Mouse (Mus musculus): ENCODE measurements around the gene Olfr1298.

Gene Olfr1298

DNA sequence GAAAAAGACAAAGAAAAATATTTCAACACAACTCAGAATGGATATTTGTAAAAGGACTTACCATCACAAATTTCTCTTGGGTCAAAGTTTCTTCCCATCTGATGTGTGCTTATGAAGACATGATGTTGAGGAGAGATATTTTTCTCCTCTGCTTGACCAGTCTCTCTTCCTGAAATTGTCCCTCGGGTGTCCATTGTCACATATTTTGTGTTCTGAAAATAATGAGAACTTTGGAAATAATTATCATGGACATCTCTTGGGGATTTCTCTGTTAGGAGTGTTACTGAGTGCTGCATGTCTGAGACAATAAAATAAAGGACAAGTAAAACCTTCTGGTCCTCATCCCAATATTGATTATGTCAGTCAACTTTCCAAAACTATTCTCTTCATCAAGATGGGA lies at the start of gene Olfr1298:
Gene Olfr1298 (minus strand): TSS at position 101 of the 400 bp plus-strand sequence.
- TF ChIP-seq GATA4 (IDR thresholded peaks at IDR 0.05; ENCODE audit: insufficient replicate concordance, low read length): no peak

DNA sequence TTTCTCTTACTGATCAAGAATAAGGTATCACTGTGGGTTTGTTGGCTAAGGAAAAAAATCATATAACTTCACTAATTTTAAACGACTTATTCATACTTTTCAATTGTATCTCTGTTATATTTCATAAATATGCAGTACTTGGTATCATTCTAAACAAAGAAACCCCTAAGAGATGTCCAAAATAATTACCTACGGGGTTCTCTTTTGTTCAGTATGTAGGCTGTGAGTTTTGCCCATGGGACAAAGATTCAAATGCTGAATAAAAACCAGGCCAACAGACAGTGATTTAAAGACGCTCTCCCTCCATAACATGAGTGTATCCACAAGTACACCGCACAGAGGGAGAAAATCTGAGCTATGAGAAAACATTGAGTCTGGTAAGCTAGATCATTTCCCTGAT lies 12.1 kb upstream of the Olfr1298 start, which contains the start of gene Olfr1299:
Gene Olfr1299 (plus strand): TSS at position 301 of the 400 bp plus-strand sequence.
- no peak for TF ChIP-seq GATA4 (IDR thresholded peaks at IDR 0.05; ENCODE audit: insufficient replicate concordance, low read length)

DNA sequence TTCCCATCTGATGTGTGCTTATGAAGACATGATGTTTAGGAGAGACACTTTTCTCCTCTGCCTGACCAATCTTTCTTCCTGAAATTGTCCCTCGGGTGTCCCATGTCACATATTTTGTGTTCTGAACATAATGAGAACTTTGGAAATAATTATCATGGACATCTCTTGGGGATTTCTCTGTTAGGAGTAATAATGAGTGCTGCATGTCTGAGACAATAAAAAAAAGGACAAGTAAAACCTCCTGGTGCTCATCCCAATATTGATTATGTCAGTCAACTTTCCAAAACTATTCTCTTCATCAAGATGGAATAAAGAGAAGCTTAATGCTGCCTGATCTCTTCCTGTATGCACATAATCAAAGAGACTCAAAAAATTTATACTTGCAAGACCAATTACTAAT lies 22.6 kb downstream of the Olfr1298 start, which contains the start of gene Olfr1297:
Gene Olfr1297 (minus strand): TSS at position 101 of the 400 bp plus-strand sequence.
- no peak for TF ChIP-seq GATA4 (IDR thresholded peaks at IDR 0.05; ENCODE audit: insufficient replicate concordance, low read length)

Measured in liver, adult (tissue).